Mouse (Mus musculus): ENCODE results near the gene Prnp. TPM values are rescaled to one million over a fixed set of nuclear protein-coding genes. Genes with fewer than 3 reads are reported as not detected.

The Prnp gene
- total and polyA plus RNA-seq, 3 experiments, result 18.3 to 24.0 TPM; not detected in 1

DNA sequence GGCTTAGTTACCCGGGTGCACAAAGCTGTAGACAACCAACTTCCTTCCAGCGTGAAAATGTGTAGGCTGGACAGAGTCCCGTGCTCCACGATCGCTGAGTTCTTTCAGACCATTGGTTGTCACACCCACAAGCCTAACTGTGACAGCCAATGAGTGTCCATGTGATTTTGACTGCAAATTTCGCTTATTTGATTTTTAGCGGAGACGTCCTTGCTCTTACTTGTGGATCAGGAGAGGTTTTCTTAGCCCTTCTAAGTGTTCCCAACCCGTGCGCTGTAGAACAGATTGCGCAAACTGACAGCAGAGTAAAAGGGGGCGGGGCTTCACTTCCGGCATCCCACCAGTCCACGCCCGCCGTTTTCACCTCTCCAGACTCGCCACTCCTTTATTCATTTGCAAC is 45.5 kb downstream of the Prnp start:
- Histone ChIP-seq H3K4me3 (ENCODE audit: control insufficient read depth in 1 of 2, insufficient read depth in 1 of 2, low read depth in 2 of 2, low read length in 2 of 2) (peak overlapping the region; percentile 44 to 57), H3K79me2 (ENCODE audit: control insufficient read depth, insufficient read depth, low read length, poor library complexity) (no peaks in the 10 kb centered on the region), H3K27ac (ENCODE audit: control insufficient read depth, low read depth, low read length) (peak overlapping the region; percentile 11; the same call in 1 of the 2 replicates), H3K9me3 (replicated peaks; ENCODE audit: insufficient read depth, low read length) (no peaks in the 10 kb centered on the region), H3K27me3 (ENCODE audit: control insufficient read depth in 1 of 2, insufficient read depth in 2 of 2, low read length in 2 of 2) (no peaks in the 10 kb centered on the region), H3K4me1 (ENCODE audit: control insufficient read depth in 1 of 2, insufficient read depth in 2 of 2, low read length in 2 of 2) (peaks cover 0 to 3% of the 10 kb centered on the region in 2 experiments; a peak in 1 of 4 replicates), H3K36me3 (ENCODE audit: control insufficient read depth in 1 of 2, insufficient read depth in 2 of 2, low read length in 2 of 2) (peaks cover 0 to 2% of the 10 kb centered on the region in 2 experiments; a peak in 1 of 4 replicates), H3K9ac (ENCODE audit: control insufficient read depth, low read depth, low read length, poor library complexity, severe bottlenecking) (peak overlapping the region; percentile 45)
- TF ChIP-seq BHLHE40 (IDR thresholded peaks at IDR 0.05; ENCODE audit: borderline replicate concordance, low read depth, low read length) (peak; percentile 66; the same call in 1 of the 2 replicates), TCF12 (IDR thresholded peaks at IDR 0.05; ENCODE audit: low read depth, low read length) (no peak), ELF1 (IDR thresholded peaks at IDR 0.05; ENCODE audit: low read depth, low read length) (peak; percentile 65; the same call in 1 of the 2 replicates), MXI1 (IDR thresholded peaks at IDR 0.05; ENCODE audit: low read depth, low read length) (peak; percentile 90), GABPA (IDR thresholded peaks at IDR 0.05; ENCODE audit: low read depth, low read length) (no peak), USF1 (IDR thresholded peaks at IDR 0.05; ENCODE audit: low read depth, low read length) (peak; percentile 67), SIN3A (IDR thresholded peaks at IDR 0.05; ENCODE audit: low read length) (peak; percentile 76), MAX (IDR thresholded peaks at IDR 0.05; ENCODE audit: low read length) (peak; percentile 72)
- peak; percentile 89 for DNase-seq (ENCODE audit: low read depth, low spot score)

DNA sequence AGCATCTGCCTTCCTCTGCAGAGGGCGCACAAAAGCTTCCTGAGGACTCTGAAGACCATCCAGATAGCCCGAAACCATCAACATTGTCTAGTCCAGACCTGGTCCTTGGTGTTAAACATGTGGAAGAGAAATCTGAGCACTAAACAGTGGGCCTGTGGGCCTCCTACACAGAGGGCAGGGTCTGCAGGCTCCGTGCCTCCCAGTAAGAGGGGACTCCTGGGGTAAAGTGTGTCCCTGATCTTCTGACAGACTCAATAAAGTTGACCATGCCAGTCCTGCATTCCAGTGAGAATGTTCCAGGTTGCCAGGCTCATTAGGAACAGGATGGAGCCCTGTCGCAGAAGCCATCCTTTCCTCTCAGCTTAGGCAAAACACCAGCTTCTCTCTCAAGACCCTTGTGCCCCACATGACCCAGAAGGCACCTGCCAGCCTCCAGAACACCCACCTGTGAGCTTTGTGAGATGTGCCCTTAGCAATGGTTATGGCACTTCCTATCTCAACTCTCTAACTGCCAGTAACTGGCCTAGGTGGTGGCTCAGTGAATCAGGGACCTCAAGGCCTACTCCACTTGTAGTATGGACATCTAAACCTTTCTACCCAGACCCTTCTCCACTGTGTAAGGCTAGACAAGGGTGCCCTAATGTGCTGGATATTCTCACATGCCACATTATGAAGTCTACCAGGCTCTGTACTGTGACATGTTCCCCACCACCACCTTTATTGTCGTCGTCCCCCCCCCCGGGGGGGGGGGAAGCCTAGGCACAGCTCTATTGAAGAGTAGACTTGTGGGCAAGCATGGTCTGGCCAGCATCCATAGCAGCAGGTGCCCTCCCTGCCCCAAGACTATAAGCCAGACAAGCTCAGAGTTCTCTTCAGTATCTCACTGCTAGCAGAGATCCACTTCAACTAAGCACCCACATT is 46.9 kb downstream of the Prnp start:
- peaks cover 0 to 3% of the 10 kb centered on the region in 2 experiments; a peak in 1 of 4 replicates for H3K4me1 ChIP-seq (ENCODE audit: control insufficient read depth in 1 of 2, insufficient read depth in 2 of 2, low read length in 2 of 2)
- H3K36me3 ChIP-seq (ENCODE audit: control insufficient read depth in 1 of 2, insufficient read depth in 2 of 2, low read length in 2 of 2), result peaks cover 0 to 2% of the 10 kb centered on the region in 2 experiments; a peak in 1 of 4 replicates
- H3K79me2 ChIP-seq (ENCODE audit: control insufficient read depth, insufficient read depth, low read length, poor library complexity), result no peaks in the 10 kb centered on the region
- H3K27ac ChIP-seq (ENCODE audit: control insufficient read depth, low read depth, low read length), result no peak overlapping the region
- H3K27me3 ChIP-seq (ENCODE audit: control insufficient read depth in 1 of 2, insufficient read depth in 2 of 2, low read length in 2 of 2), result no peaks in the 10 kb centered on the region
- no peak overlapping the region for H3K4me3 ChIP-seq (ENCODE audit: control insufficient read depth in 1 of 2, insufficient read depth in 1 of 2, low read depth in 2 of 2, low read length in 2 of 2)
- H3K9me3 ChIP-seq (replicated peaks; ENCODE audit: insufficient read depth, low read length), result no peaks in the 10 kb centered on the region
- no peak for DNase-seq (ENCODE audit: low read depth, low spot score)
- TF ChIP-seq JUND (IDR thresholded peaks at IDR 0.05; ENCODE audit: low read depth, low read length), result no peak
- no peak for TF ChIP-seq ZNF384 (IDR thresholded peaks at IDR 0.05; ENCODE audit: low read depth, low read length)
- TF ChIP-seq CHD1 (IDR thresholded peaks at IDR 0.05; ENCODE audit: low read depth, low read length), result no peak
- no peak for TF ChIP-seq E2F4 (IDR thresholded peaks at IDR 0.05; ENCODE audit: borderline replicate concordance, low read depth, low read length)
- TF ChIP-seq MYB (IDR thresholded peaks at IDR 0.05; ENCODE audit: low read depth, low read length), result no peak
- TF ChIP-seq MAFK (IDR thresholded peaks at IDR 0.05; ENCODE audit: borderline replicate concordance, low read depth, low read length), result no peak
- no peak for TF ChIP-seq MXI1 (IDR thresholded peaks at IDR 0.05; ENCODE audit: low read depth, low read length)
- no peak for TF ChIP-seq CTCF (IDR thresholded peaks at IDR 0.05 in 2 of 3, conservative IDR thresholded peaks at IDR 0.05 in 1 of 3; ENCODE audit: control insufficient read depth in 1 of 3, insufficient read depth in 1 of 3, low read depth in 2 of 3, low read length in 3 of 3, poor library complexity in 1 of 3, severe bottlenecking in 1 of 3)
- no peak for TF ChIP-seq GABPA (IDR thresholded peaks at IDR 0.05; ENCODE audit: low read depth, low read length)
- no peak for TF ChIP-seq GATA1 (IDR thresholded peaks at IDR 0.05; ENCODE audit: low read depth, low read length)
- TF ChIP-seq RAD21 (IDR thresholded peaks at IDR 0.05; ENCODE audit: low read depth, low read length), result no peak
- no peak for TF ChIP-seq NELFE (IDR thresholded peaks at IDR 0.05; ENCODE audit: low read depth, low read length)
- H3K9ac ChIP-seq (ENCODE audit: control insufficient read depth, low read depth, low read length, poor library complexity, severe bottlenecking), result no peak overlapping the region
